Mouse (Mus musculus) lung, postnatal 25 days (tissue): ENCODE measurements at regions not wholly inside any gene's neighbourhood (a gene's known extent, or its start where the extent isn't known, plus 50 kb on each side); places are given as distances from the start of the nearest gene placed in this dataset.
"Not testable (repeated sequence)": the region's sequence is repeated elsewhere in the genome, so short reads cannot be mapped to it uniquely, and the experiment has no call there.

Source experiments
- DNase-seq: peaks from one replicate; pipeline ENCODE4 v3.0.0; 2022; ENCODE audit warnings: low spot score

- DNase-seq, result no peak
Measured at GRCm38 (mm10) chr1:30751138-30751907, 122.4 kb downstream of the Phf3 start.

GRCm38 (mm10) chr1:30741955-30742354 lies 131.8 kb downstream of the Phf3 start:
- DNase-seq, result no peak

GRCm38 (mm10) chr1:30740831-30741230 lies 132.9 kb downstream of the Phf3 start:
- DNase-seq, result peak; percentile 54

- DNase-seq, result no peak
Measured at GRCm38 (mm10) chr1:30721519-30721918, 152.2 kb downstream of the Phf3 start.

GRCm38 (mm10) chr1:30720829-30721228 lies 152.9 kb downstream of the Phf3 start:
- DNase-seq, result no peak

- DNase-seq, result peak; percentile 85
Measured at GRCm38 (mm10) chr1:30718578-30718977, 155.1 kb downstream of the Phf3 start.

- no peak for DNase-seq
Measured at GRCm38 (mm10) chr1:30716346-30716745, 157.4 kb downstream of the Phf3 start.

- no peak for DNase-seq
Measured at GRCm38 (mm10) chr1:30701116-30701515, 172.6 kb downstream of the Phf3 start.

GRCm38 (mm10) chr1:30700399-30701081 lies 173.2 kb downstream of the Phf3 start:
- DNase-seq, result peak; percentile 33

GRCm38 (mm10) chr1:30696342-30696741 lies 177.4 kb downstream of the Phf3 start:
- no peak for DNase-seq

GRCm38 (mm10) chr1:30685318-30685717 lies 188.4 kb downstream of the Phf3 start:
- no peak for DNase-seq

- no peak for DNase-seq
Measured at GRCm38 (mm10) chr1:30683889-30684288, 189.8 kb downstream of the Phf3 start.

GRCm38 (mm10) chr1:30639807-30640206 lies 233.9 kb downstream of the Phf3 start:
- DNase-seq, result no peak

GRCm38 (mm10) chr1:30632760-30633159 lies 241.0 kb downstream of the Phf3 start:
- DNase-seq, result no peak

GRCm38 (mm10) chr1:30627796-30628195 lies 245.9 kb downstream of the Phf3 start:
- not testable (repeated sequence) for DNase-seq

GRCm38 (mm10) chr1:30595122-30595730 lies 278.5 kb downstream of the Phf3 start:
- no peak for DNase-seq

- DNase-seq, result no peak
Measured at GRCm38 (mm10) chr1:30594036-30594435, 279.7 kb downstream of the Phf3 start.

- no peak for DNase-seq
Measured at GRCm38 (mm10) chr1:30590721-30591120, 283.0 kb downstream of the Phf3 start.

- DNase-seq, result no peak
Measured at GRCm38 (mm10) chr1:30588885-30589284, 284.8 kb downstream of the Phf3 start.

- no peak for DNase-seq
Measured at GRCm38 (mm10) chr1:30588336-30588735, 285.4 kb downstream of the Phf3 start.

GRCm38 (mm10) chr1:30584806-30585205 lies 288.9 kb downstream of the Phf3 start:
- DNase-seq, result peak; percentile 4

- DNase-seq, result no peak
Measured at GRCm38 (mm10) chr1:30583860-30584259, 289.9 kb downstream of the Phf3 start.

GRCm38 (mm10) chr1:30564757-30565156 lies 309.0 kb downstream of the Phf3 start:
- DNase-seq, result no peak
